Mouse (Mus musculus) MEL (cell line): ENCODE data around the gene Plaur. TPM values are rescaled to one million over a fixed set of nuclear protein-coding genes. Genes with fewer than 3 reads are reported as not detected.

Experiments
- DNase-seq: peaks from one replicate; pipeline ENCODE4 v3.0.0; 2011; ENCODE audit warnings: low read depth, low spot score
- H3K27ac ChIP-seq: 2 replicates; pipeline ENCODE4 v1.5.1; 2012; ENCODE audit warnings: low read depth, mild to moderate bottlenecking, control low read depth, low read length, moderate library complexity; ENCODE audit not compliant: control insufficient read depth
- H3K27me3 ChIP-seq, 2 experiments: fragments of 150-350 bp in 1 of 2; sonication (generic) in 1 of 2; 2 replicates each; pipeline ENCODE4 v1.6.1; 2012; ENCODE audit warnings: low read length in 2 of 2, mild to moderate bottlenecking in 2 of 2, improper control_type of control experiment in 1 of 2, moderate library complexity in 1 of 2; ENCODE audit not compliant: insufficient read depth in 2 of 2, control insufficient read depth in 1 of 2
- H3K36me3 ChIP-seq, 2 experiments: 2 replicates each; pipeline ENCODE4 v1.6.1; 2012 to 2014; ENCODE audit warnings: low read length in 2 of 2, improper control_type of control experiment in 1 of 2, inconsistent platforms in 1 of 2, mild to moderate bottlenecking in 1 of 2; ENCODE audit not compliant: insufficient read depth in 2 of 2, control insufficient read depth in 1 of 2
- H3K4me1 ChIP-seq, 2 experiments: fragments of 150-350 bp in 1 of 2; sonication (generic) in 1 of 2; 2 replicates each; pipeline ENCODE4 v1.6.1; 2012; ENCODE audit warnings: low read length in 2 of 2, improper control_type of control experiment in 1 of 2, mild to moderate bottlenecking in 1 of 2; ENCODE audit not compliant: insufficient read depth in 2 of 2, control insufficient read depth in 1 of 2
- H3K4me3 ChIP-seq, 2 experiments: fragments of 150-350 bp in 1 of 2; sonication (generic) in 1 of 2; 2 replicates each; pipeline ENCODE4 v1.5.1; 2012; ENCODE audit warnings: low read depth in 2 of 2, low read length in 2 of 2, mild to moderate bottlenecking in 2 of 2, moderate library complexity in 2 of 2, control low read depth in 1 of 2, improper control_type of control experiment in 1 of 2; ENCODE audit not compliant: control insufficient read depth in 1 of 2, insufficient read depth in 1 of 2
- H3K79me2 ChIP-seq: 2 replicates; pipeline ENCODE4 v1.6.1; 2012; ENCODE audit warnings: mild to moderate bottlenecking, low read length, moderate library complexity; ENCODE audit not compliant: control insufficient read depth, poor library complexity, insufficient read depth
- H3K9ac ChIP-seq: 2 replicates; pipeline ENCODE4 v1.6.1; 2012; ENCODE audit warnings: low read depth, mild to moderate bottlenecking, control low read depth, low read length, moderate library complexity; ENCODE audit not compliant: control insufficient read depth, poor library complexity, severe bottlenecking
- H3K9me3 ChIP-seq: fragments of 150-350 bp; sonication (generic); replicated peaks from 2 replicates; pipeline ENCODE4 v1.6.1; 2012; ENCODE audit warnings: mild to moderate bottlenecking, low read length, improper control_type of control experiment, moderate library complexity; ENCODE audit not compliant: insufficient read depth
- CHD1 ChIP-seq: IDR thresholded peaks from 2 replicates; pipeline ENCODE4 v1.6.1; 2012; ENCODE audit warnings: low read depth, mild to moderate bottlenecking, inconsistent platforms, low read length, improper control_type of control experiment
- CHD2 ChIP-seq: IDR thresholded peaks from 2 replicates; pipeline ENCODE4 v1.6.1; 2011; ENCODE audit warnings: low read length, improper control_type of control experiment
- EP300 ChIP-seq, 2 experiments: IDR thresholded peaks; 2 replicates each; pipeline ENCODE4 v1.6.1; 2011; ENCODE audit warnings: improper control_type of control experiment in 2 of 2, low read length in 2 of 2, low read depth in 1 of 2, mild to moderate bottlenecking in 1 of 2
- ETS1 ChIP-seq: IDR thresholded peaks from 2 replicates; pipeline ENCODE4 v1.6.1; 2012; ENCODE audit warnings: low read depth, mild to moderate bottlenecking, inconsistent platforms, low read length, improper control_type of control experiment, moderate library complexity
- GABPA ChIP-seq: IDR thresholded peaks from 2 replicates; pipeline ENCODE4 v1.6.1; 2012; ENCODE audit warnings: low read depth, mild to moderate bottlenecking, inconsistent platforms, low read length, improper control_type of control experiment, moderate library complexity
- GATA1 ChIP-seq: IDR thresholded peaks from 2 replicates; pipeline ENCODE4 v1.6.1; 2011; ENCODE audit warnings: low read depth, low read length, improper control_type of control experiment
- KAT2A ChIP-seq: conservative IDR thresholded peaks from 2 replicates; pipeline ENCODE4 v1.6.1; 2012; ENCODE audit warnings: low read depth, low read length, improper control_type of control experiment, inconsistent platforms
- MAX ChIP-seq: IDR thresholded peaks from 2 replicates; pipeline ENCODE4 v1.6.1; 2011; ENCODE audit warnings: low read length, improper control_type of control experiment
- MAZ ChIP-seq: IDR thresholded peaks from 2 replicates; pipeline ENCODE4 v1.6.1; 2012; ENCODE audit warnings: low read depth, mild to moderate bottlenecking, inconsistent platforms, low read length, improper control_type of control experiment
- MEF2A ChIP-seq: IDR thresholded peaks from 2 replicates; pipeline ENCODE4 v1.6.1; 2014; ENCODE audit warnings: low read depth, mild to moderate bottlenecking, inconsistent platforms, low read length, improper control_type of control experiment; ENCODE audit not compliant: poor library complexity, insufficient replicate concordance, severe bottlenecking; ENCODE audit errors: extremely low read depth
- MXI1 ChIP-seq: IDR thresholded peaks from 2 replicates; pipeline ENCODE4 v1.6.1; 2011; ENCODE audit warnings: mild to moderate bottlenecking, low read depth, low read length, improper control_type of control experiment
- NELFE ChIP-seq: IDR thresholded peaks from 2 replicates; pipeline ENCODE4 v1.6.1; 2011; ENCODE audit warnings: low read depth, low read length, improper control_type of control experiment
- NRF1 ChIP-seq: IDR thresholded peaks from 2 replicates; pipeline ENCODE4 v1.6.1; 2014; ENCODE audit warnings: low read depth, mild to moderate bottlenecking, inconsistent platforms, low read length, improper control_type of control experiment, moderate library complexity; ENCODE audit not compliant: poor library complexity, insufficient read depth, severe bottlenecking
- POLR2AphosphoS2 ChIP-seq: IDR thresholded peaks from 2 replicates; pipeline ENCODE4 v1.6.1; 2011; ENCODE audit warnings: low read length, improper control_type of control experiment
- POLR2AphosphoS5 ChIP-seq: IDR thresholded peaks from 2 replicates; pipeline ENCODE4 v1.6.1; 2012; ENCODE audit warnings: low read depth, borderline replicate concordance, mild to moderate bottlenecking, inconsistent platforms, low read length, moderate library complexity, mixed read lengths
- RAD21 ChIP-seq: IDR thresholded peaks from 2 replicates; pipeline ENCODE4 v1.6.1; 2011; ENCODE audit warnings: mild to moderate bottlenecking, low read depth, low read length, improper control_type of control experiment
- RCOR1 ChIP-seq: IDR thresholded peaks from 2 replicates; pipeline ENCODE4 v1.6.1; 2012; ENCODE audit warnings: low read depth, mild to moderate bottlenecking, inconsistent platforms, low read length, improper control_type of control experiment
- SIN3A ChIP-seq: IDR thresholded peaks from 2 replicates; pipeline ENCODE4 v1.6.1; 2012; ENCODE audit warnings: low read length, improper control_type of control experiment, inconsistent platforms
- SMC3 ChIP-seq: IDR thresholded peaks from 2 replicates; pipeline ENCODE4 v1.6.1; 2011; ENCODE audit warnings: low read depth, low read length, improper control_type of control experiment
- ZC3H11A ChIP-seq: IDR thresholded peaks from 2 replicates; pipeline ENCODE4 v1.6.1; 2012; ENCODE audit warnings: low read depth, mild to moderate bottlenecking, inconsistent platforms, low read length, improper control_type of control experiment
- ZKSCAN1 ChIP-seq: IDR thresholded peaks from 2 replicates; pipeline ENCODE4 v1.6.1; 2012; ENCODE audit warnings: low read depth, mild to moderate bottlenecking, inconsistent platforms, low read length, improper control_type of control experiment, moderate library complexity
- ZMIZ1 ChIP-seq: IDR thresholded peaks from 2 replicates; pipeline ENCODE4 v1.6.1; 2012; ENCODE audit warnings: low read depth, mild to moderate bottlenecking, inconsistent platforms, low read length, improper control_type of control experiment, moderate library complexity
- polyA plus RNA-seq, 2 experiments: library from polyadenylated mRNA; stranded (reverse) in 1 of 2; unstranded in 1 of 2; fragments of >175 nt in 1 of 2; fragments of >200 nt in 1 of 2; gene quantifications; 2 replicates each; pipeline versions ENCODE4 v1.2.1 to v1.2.4; 2012; ENCODE audit warnings: low replicate concordance in 2 of 2, low read depth in 1 of 2; ENCODE audit not compliant: insufficient read length in 2 of 2, insufficient read depth in 1 of 2, missing spikeins in 1 of 2
- total RNA-seq: library from RNA; depleted of rRNA; stranded (reverse); fragments of 300-350 nt; gene quantifications from 2 replicates; pipeline ENCODE4 v1.2.3, GENCODE M21; 2012

The Plaur gene
- total and polyA plus RNA-seq, 3 experiments: 8.6 to 9.7 TPM; not detected in 1

GRCm38 (mm10) chr7:24459843-24460242, 2.4 kb upstream of the Plaur start:
- Histone ChIP-seq H3K9ac (no peak overlapping the region), H3K27ac (no peak overlapping the region), H3K36me3 (peaks cover 0 to 5% of the 10 kb centered on the region in 2 experiments; a peak in 2 of 4 replicates), H3K27me3 (peaks cover 5 to 8% of the 10 kb centered on the region in 2 experiments), H3K4me3 (no peak overlapping the region), H3K4me1 (peaks cover 4 to 19% of the 10 kb centered on the region in 2 experiments), H3K79me2 (0 out of 2 replicates have a peak, but pooled peaks cover 2% of the 10 kb centered on the region), H3K9me3 (no peaks in the 10 kb centered on the region)
- no peak for DNase-seq
- no peak for TF ChIP-seq ZMIZ1
- TF ChIP-seq GABPA: no peak
- no peak for TF ChIP-seq ETS1
- TF ChIP-seq SMC3: no peak
- TF ChIP-seq ZC3H11A: no peak
- TF ChIP-seq ZKSCAN1: no peak
- no peak for TF ChIP-seq GATA1
- TF ChIP-seq NRF1: no peak
- no peak for TF ChIP-seq CHD1
- TF ChIP-seq MAZ: no peak
- no peak for TF ChIP-seq EP300 (IDR thresholded peaks at IDR 0.05; ENCODE audit: low read depth in 1 of 2, low read length in 2 of 2)
- no peak for TF ChIP-seq NELFE

- DNase-seq: peak; percentile 46
- TF ChIP-seq ZC3H11A: no peak
- peak; percentile 73 for TF ChIP-seq GATA1
- TF ChIP-seq, all 39 proteins: peak for 1
- Histone ChIP-seq H3K4me1 (peaks cover 4 to 19% of the 10 kb centered on the region in 2 experiments), H3K9me3 (no peaks in the 10 kb centered on the region), H3K9ac (no peak overlapping the region), H3K36me3 (peaks cover 0 to 5% of the 10 kb centered on the region in 2 experiments; a peak in 2 of 4 replicates), H3K27me3 (peaks cover 1 to 3% of the 10 kb centered on the region in 2 experiments; a peak in 1 of 4 replicates), H3K4me3 (peak overlapping the region; percentile 13 to 20; a peak in 1 of 4 replicates), H3K27ac (no peak overlapping the region), H3K79me2 (0 out of 2 replicates have a peak, but pooled peaks cover 2% of the 10 kb centered on the region)
Measured at GRCm38 (mm10) chr7:24461376-24462051, 770 bp upstream of the Plaur start.

GRCm38 (mm10) chr7:24466835-24467234, 4.6 kb downstream of the Plaur start:
- peaks cover 2 to 14% of the 10 kb centered on the region in 2 experiments for H3K4me1 ChIP-seq
- no peak for DNase-seq
- 0 out of 2 replicates have a peak, but pooled peaks cover 2% of the 10 kb centered on the region for H3K79me2 ChIP-seq
- no peak for TF ChIP-seq ZC3H11A
- no peak for TF ChIP-seq POLR2AphosphoS5
- TF ChIP-seq RCOR1: no peak
- TF ChIP-seq CHD1: no peak
- TF ChIP-seq MEF2A: no peak
- no peak for TF ChIP-seq MXI1
- no peak for TF ChIP-seq CHD2
- TF ChIP-seq RAD21: no peak
- no peak for TF ChIP-seq POLR2AphosphoS2
- TF ChIP-seq MAX: no peak
- TF ChIP-seq NELFE: no peak
- no peak for TF ChIP-seq KAT2A
- TF ChIP-seq SIN3A: no peak
- no peak for TF ChIP-seq GATA1
- TF ChIP-seq, all 39 proteins: peak for 0
- Histone ChIP-seq H3K27ac (no peak overlapping the region), H3K9ac (no peak overlapping the region), H3K4me3 (no peak overlapping the region), H3K36me3 (peaks cover 0 to 4% of the 10 kb centered on the region in 2 experiments; a peak in 2 of 4 replicates), H3K27me3 (no peaks in the 10 kb centered on the region), H3K9me3 (no peaks in the 10 kb centered on the region)
